Mouse (Mus musculus) lung, embryonic 16.5 days (tissue): ENCODE data around the gene Rab10. TPM values are rescaled to one million over a fixed set of nuclear protein-coding genes. Genes with fewer than 3 reads are reported as not detected.

Source experiments
- ATAC-seq: fragments of 200-750 bp; cut with Nextera tagmentation; 2 replicates; pipeline ENCODE4 v1.8.0; 2017; ENCODE audit warnings: low read depth, mild to moderate bottlenecking, moderate library complexity
- H3K27ac ChIP-seq: fragments of 300-500 bp; sonication (generic); 2 replicates; pipeline ENCODE4 v1.5.1; 2014; ENCODE audit warnings: mild to moderate bottlenecking, control low read depth, low read length
- H3K27me3 ChIP-seq: fragments of 300-500 bp; sonication (generic); 2 replicates; pipeline ENCODE4 v1.6.1; 2014; ENCODE audit warnings: low read depth, low read length, mixed read lengths; ENCODE audit not compliant: control insufficient read depth, insufficient read depth
- H3K36me3 ChIP-seq: fragments of 300-500 bp; sonication (generic); 2 replicates; pipeline ENCODE4 v1.6.1; 2014; ENCODE audit warnings: low read length; ENCODE audit not compliant: control insufficient read depth, insufficient read depth
- H3K4me1 ChIP-seq: fragments of 300-500 bp; sonication (generic); replicated peaks from 2 replicates; pipeline ENCODE4 v1.6.1; 2014; ENCODE audit warnings: low read length, mixed read lengths; ENCODE audit not compliant: control insufficient read depth, insufficient read depth
- H3K4me2 ChIP-seq: fragments of 300-500 bp; sonication (generic); 2 replicates; pipeline ENCODE4 v1.6.1; 2014; ENCODE audit warnings: low read depth, low read length, control low read depth
- H3K4me3 ChIP-seq: fragments of 300-500 bp; sonication (generic); 2 replicates; pipeline ENCODE4 v1.5.1; 2014; ENCODE audit warnings: mild to moderate bottlenecking, low read length, control low read depth
- H3K9ac ChIP-seq: fragments of 300-500 bp; sonication (generic); 2 replicates; pipeline ENCODE4 v1.6.1; 2014; ENCODE audit warnings: low read length, control low read depth
- H3K9me3 ChIP-seq: fragments of 300-500 bp; sonication (generic); 2 replicates; pipeline ENCODE4 v1.6.1; 2016; ENCODE audit warnings: low read length; ENCODE audit not compliant: control insufficient read depth
- WGBS: fragments of 180-500 bp; shearing (Covaris S2); extraction: QIAGEN DNeasy Blood & Tissue Kit; methylation state at CpG from one replicate; pipeline ENCODE4 v1.1.7; 2014; 5-methylcytosine and 5-hydroxymethylcytosine counted together
- polyA plus RNA-seq: library from polyadenylated mRNA; unstranded; fragments of >200 nt; fragmentation: Nextera tagmentation; extraction: Ambion mirVana; gene quantifications from 2 replicates; pipeline ENCODE4 v1.2.1, GENCODE M21; 2015

Rab10 gene
- polyA plus RNA-seq, 1 experiment from 2014 or later: 66.1 TPM

DNA sequence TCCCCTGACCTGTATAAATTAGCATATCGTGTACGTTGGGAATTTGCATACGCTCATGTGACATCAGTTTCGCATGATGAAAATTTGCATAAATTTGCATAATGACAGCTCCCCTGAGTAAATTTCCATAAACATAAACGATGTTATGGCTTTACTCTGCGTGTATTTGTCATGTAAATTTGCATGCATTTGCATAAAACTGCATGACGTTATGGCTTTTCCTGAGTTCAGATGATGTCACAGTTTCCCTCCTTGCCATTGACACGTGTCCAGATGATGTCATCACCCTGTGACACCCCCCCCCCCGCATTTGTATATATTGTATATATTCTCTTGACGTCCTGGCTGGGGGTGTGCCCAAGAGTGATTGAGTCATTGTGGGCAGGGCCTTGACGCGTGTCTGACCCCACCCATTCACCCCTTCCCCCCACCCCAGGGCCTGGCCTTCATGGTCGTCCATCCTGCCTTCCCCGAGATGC is 73.6 kb downstream of the Rab10 start:
- Histone ChIP-seq H3K9me3 (peaks cover 5% of the 10 kb centered on the region; the same call in 1 of the 2 replicates), H3K4me1 (peaks cover 5% of the 10 kb centered on the region), H3K4me3 (peak overlapping the region; percentile 73), H3K27ac (no peak overlapping the region), H3K4me2 (peak overlapping the region; percentile 68), H3K9ac (peak overlapping the region; percentile 69; the same call in 1 of the 2 replicates), H3K36me3 (peaks cover 34% of the 10 kb centered on the region), H3K27me3 (no peaks in the 10 kb centered on the region)
- 64% methylated on average over 14 of the region's 14 CpGs for WGBS
- no peak for ATAC-seq

DNA sequence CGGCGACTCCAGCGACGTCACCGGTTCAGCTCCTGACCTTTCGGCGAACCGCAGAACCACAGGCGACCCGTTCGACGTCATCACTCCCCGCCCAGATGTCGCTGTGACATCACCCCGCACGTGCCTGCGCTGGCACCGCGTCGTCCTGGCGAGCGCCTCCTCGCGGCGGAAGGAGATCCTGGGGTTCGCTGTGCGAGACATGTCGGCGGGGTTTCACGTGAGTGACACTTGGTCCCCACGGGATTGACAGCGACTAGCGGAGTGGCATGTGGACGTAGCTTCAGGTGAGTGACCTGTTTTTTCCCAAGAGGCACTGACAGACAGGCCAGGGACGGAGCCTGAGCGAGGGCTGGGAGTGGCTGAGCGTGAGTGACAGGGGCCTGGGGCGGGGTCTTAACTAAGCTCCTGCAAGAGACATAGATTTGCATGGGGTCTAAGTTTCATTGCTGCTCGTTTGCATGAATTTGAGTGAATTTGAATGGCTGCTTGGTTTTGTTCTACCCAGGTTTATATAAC is 74.1 kb downstream of the Rab10 start:
- Histone ChIP-seq H3K4me3 (peak overlapping the region; percentile 73), H3K36me3 (peaks cover 34% of the 10 kb centered on the region), H3K4me1 (peaks cover 5% of the 10 kb centered on the region), H3K9me3 (peaks cover 5% of the 10 kb centered on the region; the same call in 1 of the 2 replicates), H3K27me3 (no peaks in the 10 kb centered on the region), H3K9ac (peak overlapping the region; percentile 69), H3K27ac (peak overlapping the region; percentile 87), H3K4me2 (peak overlapping the region; percentile 68)
- WGBS: 13% methylated on average over 39 of the region's 39 CpGs
- ATAC-seq: peak; percentile 84

DNA sequence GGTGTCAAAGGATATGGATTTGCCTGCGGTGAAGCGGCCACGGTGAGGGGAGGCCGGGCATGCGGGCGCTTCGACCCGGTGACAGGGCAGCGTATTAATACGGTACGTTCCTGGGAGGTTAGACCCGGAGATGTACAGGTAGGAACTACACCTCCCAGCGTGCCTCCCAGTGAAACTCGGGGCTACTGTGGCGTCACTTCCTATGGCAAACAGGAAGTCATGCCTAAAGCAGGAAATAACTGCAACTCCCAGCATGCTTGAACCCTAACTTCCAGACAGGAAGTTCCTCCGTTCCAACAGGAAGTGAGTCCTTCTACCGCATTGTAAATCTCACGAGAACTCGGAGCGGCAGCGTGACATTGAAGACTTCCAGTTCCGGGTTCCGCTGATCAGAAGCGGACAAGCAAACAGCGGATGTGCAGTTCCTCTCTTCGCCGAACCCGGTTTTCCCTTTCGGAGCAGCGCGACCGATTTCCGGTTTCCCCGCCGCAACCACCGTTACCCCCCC is 74.6 kb downstream of the Rab10 start:
- Histone ChIP-seq H3K27me3 (no peaks in the 10 kb centered on the region), H3K4me1 (peaks cover 5% of the 10 kb centered on the region), H3K9ac (peak overlapping the region; percentile 69), H3K4me2 (peak overlapping the region; percentile 68), H3K36me3 (peaks cover 29% of the 10 kb centered on the region), H3K9me3 (peaks cover 5% of the 10 kb centered on the region; the same call in 1 of the 2 replicates), H3K4me3 (peak overlapping the region; percentile 73), H3K27ac (peak overlapping the region; percentile 87)
- 21% methylated on average over 31 of the region's 36 CpGs for WGBS
- ATAC-seq: peak; percentile 92

DNA sequence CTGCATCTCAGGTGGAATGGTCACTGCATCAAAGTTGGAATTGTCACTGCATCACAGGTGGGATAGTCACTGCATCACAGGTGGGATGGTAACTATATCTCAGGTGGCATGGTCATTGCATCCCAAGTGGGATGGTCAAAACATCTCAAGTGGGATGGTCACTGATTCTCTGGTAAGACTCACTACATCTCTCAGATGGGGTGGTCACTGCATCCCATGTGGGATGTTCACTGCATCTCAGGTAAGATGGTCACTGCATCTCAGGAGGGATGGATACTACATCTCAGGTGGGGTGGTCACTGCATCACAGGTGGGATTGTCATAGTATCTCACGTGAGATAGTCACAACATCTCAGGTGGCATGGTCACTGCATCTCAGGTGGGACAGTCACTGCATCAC is 75.7 kb downstream of the Rab10 start:
- no peak for ATAC-seq
- Histone ChIP-seq H3K9ac (no peak overlapping the region), H3K27ac (no peak overlapping the region), H3K4me3 (no peak overlapping the region), H3K9me3 (peaks cover 5% of the 10 kb centered on the region; the same call in 1 of the 2 replicates), H3K27me3 (no peaks in the 10 kb centered on the region), H3K36me3 (peaks cover 21% of the 10 kb centered on the region), H3K4me2 (no peak overlapping the region), H3K4me1 (peaks cover 5% of the 10 kb centered on the region)
- WGBS: 75% methylated on average over 1 of the region's 1 CpGs

DNA sequence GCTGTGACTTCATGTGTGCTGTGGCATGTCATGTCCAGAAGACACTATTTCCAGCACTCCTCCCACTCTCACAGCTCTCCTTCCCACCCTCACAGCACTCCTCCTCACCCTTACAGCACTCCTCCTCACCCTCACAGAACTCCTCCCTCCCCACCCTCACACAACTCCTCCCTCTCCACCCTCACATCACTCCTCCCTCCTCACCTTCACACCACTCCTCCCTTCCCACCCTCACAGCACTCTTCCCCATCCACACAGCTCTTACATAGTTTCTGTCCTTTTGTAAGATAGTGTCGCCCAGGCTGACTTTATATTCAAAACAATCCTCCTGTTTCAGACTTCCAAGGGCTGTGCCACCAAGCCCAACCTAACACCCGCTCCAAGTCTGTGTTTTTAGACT is 86.4 kb downstream of the Rab10 start:
- H3K27me3 ChIP-seq: no peaks in the 10 kb centered on the region
- H3K36me3 ChIP-seq: no peaks in the 10 kb centered on the region
- H3K9me3 ChIP-seq: no peaks in the 10 kb centered on the region
- no peak for ATAC-seq
- H3K27ac ChIP-seq: no peak overlapping the region
- H3K4me1 ChIP-seq: no peaks in the 10 kb centered on the region
- no peak overlapping the region for H3K4me3 ChIP-seq
- no peak overlapping the region for H3K4me2 ChIP-seq
- H3K9ac ChIP-seq: no peak overlapping the region
- 53% methylated on average over 2 of the region's 2 CpGs for WGBS

DNA sequence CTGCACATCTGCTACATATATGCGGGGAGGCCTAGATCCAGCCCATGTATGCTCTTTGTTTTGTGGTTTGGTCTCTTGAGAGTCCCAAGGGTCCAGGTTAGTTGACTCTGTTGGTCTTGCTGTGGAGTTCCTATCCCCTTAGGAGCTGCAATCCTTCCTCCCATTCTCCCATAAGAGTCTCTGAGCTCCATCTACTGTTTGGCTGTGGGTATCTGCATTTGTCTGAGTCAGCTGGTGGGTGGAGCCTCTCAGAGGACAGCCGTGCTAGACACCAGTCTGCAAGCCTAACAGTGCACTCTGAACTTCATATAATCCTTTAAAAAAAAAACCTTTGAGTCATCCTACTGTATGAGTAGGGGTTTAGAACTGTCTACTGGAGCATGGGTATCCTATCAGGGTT is 99.6 kb downstream of the Rab10 start:
- H3K9ac ChIP-seq: no peak overlapping the region
- 53% methylated on average over 2 of the region's 2 CpGs for WGBS
- ATAC-seq: no peak
- no peak overlapping the region for H3K4me2 ChIP-seq
- H3K4me1 ChIP-seq: no peaks in the 10 kb centered on the region
- no peaks in the 10 kb centered on the region for H3K9me3 ChIP-seq
- H3K27me3 ChIP-seq: no peaks in the 10 kb centered on the region
- H3K36me3 ChIP-seq: no peaks in the 10 kb centered on the region
- H3K4me3 ChIP-seq: no peak overlapping the region
- H3K27ac ChIP-seq: no peak overlapping the region

DNA sequence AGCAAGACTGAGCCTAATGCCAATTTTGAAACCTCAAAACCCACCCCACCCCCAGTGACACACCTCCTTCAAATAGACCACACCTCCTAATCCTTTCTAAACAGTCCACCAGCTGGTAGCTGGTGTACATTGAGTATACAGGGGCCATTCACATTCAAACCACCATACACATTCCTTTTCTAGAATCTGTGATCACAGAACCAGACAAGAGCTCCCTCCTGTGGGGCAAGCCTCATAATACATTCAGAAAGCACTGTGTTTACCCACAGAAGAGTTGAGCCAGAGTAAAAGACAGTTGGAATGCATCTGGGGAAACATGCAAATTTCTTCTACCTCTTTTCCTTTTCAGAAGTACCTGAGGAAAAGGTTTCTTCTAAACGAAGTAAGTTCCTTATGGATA is 100.6 kb downstream of the Rab10 start:
- Histone ChIP-seq H3K4me1 (no peaks in the 10 kb centered on the region), H3K4me3 (no peak overlapping the region), H3K36me3 (no peaks in the 10 kb centered on the region), H3K27me3 (no peaks in the 10 kb centered on the region), H3K4me2 (no peak overlapping the region), H3K27ac (no peak overlapping the region), H3K9me3 (no peaks in the 10 kb centered on the region), H3K9ac (no peak overlapping the region)
- WGBS: 39% methylated on average over 1 of the region's 1 CpGs
- ATAC-seq: no peak

Other genes starting within 250 kb of the Rab10 start
- gene Kif3c, start 55.2 kb upstream of the Rab10 start, polyA plus RNA-seq: 11.6 and 12.8 TPM in 2 replicates
- gene Asxl2, start 116.9 kb upstream of the Rab10 start, polyA plus RNA-seq: 17.3 and 19.4 TPM in 2 replicates